Mouse (Mus musculus) embryonic facial prominence, embryonic 10.5 days (tissue): ENCODE measurements at regions not wholly inside any gene's neighbourhood (a gene's known extent, or its start where the extent isn't known, plus 50 kb on each side); places are given as distances from the start of the nearest gene placed in this dataset.

ENCODE experiments used
- DNase-seq: peaks from one replicate; pipeline ENCODE4 v3.0.0-alpha.2; 2017; ENCODE audit warnings: low spot score
- H3K27ac ChIP-seq: fragments of 300-500 bp; sonication (generic); replicated peaks from 2 replicates; pipeline ENCODE4 v1.5.1; 2016; ENCODE audit warnings: mild to moderate bottlenecking
- H3K27me3 ChIP-seq: fragments of 300-500 bp; sonication (generic); replicated peaks from 2 replicates; pipeline ENCODE4 v1.6.1; 2016; ENCODE audit warnings: low read depth, mild to moderate bottlenecking; ENCODE audit not compliant: poor library complexity, severe bottlenecking
- H3K36me3 ChIP-seq: fragments of 300-500 bp; sonication (generic); replicated peaks from 2 replicates; pipeline ENCODE4 v1.6.1; 2016; ENCODE audit warnings: mild to moderate bottlenecking, moderate library complexity
- H3K4me1 ChIP-seq: fragments of 300-500 bp; sonication (generic); 2 replicates; pipeline ENCODE4 v1.6.1; 2016
- H3K4me3 ChIP-seq: fragments of 300-500 bp; sonication (generic); 2 replicates; pipeline ENCODE4 v1.5.1; 2016; ENCODE audit warnings: mild to moderate bottlenecking, moderate library complexity
- H3K9me3 ChIP-seq: fragments of 300-500 bp; sonication (generic); 2 replicates; pipeline ENCODE4 v1.6.1; 2016; ENCODE audit warnings: mild to moderate bottlenecking
- WGBS: fragments of 180-500 bp; shearing (Covaris S2); methylation state at CpG from one replicate; pipeline ENCODE4 v1.1.7; 2016; 5-methylcytosine and 5-hydroxymethylcytosine counted together

DNA sequence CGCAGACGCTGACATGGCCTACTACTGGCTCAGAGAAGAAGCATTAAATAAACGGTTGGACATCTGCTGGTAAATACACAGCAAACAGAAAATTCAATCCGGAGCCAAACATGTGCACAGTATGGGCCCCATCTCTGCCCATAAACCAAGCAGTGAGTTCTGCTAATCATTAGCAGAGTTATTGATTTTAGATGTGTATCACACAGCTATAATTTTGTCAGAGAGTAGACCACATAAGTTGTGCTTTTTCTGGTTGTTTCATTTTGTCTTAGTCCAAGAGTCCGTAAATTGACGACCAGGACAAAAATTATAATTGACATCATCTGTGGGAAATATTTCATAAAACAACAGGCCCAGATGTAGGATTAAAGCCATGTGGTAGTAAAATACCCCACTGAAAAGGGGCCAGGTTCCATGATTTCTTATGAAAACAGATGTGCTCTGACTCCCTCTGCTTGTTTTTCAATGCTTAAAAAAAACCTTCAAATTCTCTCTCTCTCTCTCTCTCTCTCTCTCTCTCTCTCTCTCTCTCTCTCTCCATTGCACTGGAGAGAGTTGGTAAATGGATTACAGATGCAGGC, 339.3 kb downstream of the Hao1 start:
- Histone ChIP-seq H3K9me3 (no peaks in the 10 kb centered on the region), H3K4me1 (peaks cover 9% of the 10 kb centered on the region; the same call in 1 of the 2 replicates), H3K36me3 (no peaks in the 10 kb centered on the region), H3K27me3 (no peaks in the 10 kb centered on the region), H3K27ac (no peak overlapping the region), H3K4me3 (no peak overlapping the region)
- peak; percentile 16 for DNase-seq
- WGBS = 58% methylated on average over 6 of the region's 6 CpGs

DNA sequence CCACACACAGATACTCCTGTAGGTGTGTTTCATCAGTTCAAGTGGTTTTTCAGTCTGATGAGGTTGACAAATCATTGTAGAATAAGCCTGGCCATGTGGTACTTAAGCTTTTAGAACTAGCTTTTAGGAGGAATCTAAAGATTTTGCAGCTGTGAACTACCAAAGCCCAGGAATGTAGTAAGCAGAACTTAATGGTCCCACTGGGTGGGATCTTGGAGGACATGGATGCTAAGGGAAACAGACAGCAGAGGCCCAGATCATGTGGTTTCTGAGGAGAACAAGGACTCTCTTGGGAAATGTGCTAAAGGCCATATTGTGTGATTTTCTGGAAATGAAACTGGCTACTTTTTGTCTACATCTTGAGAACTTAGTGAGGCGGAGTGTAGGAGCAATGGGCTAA, 350.9 kb downstream of the Hao1 start:
- no peak for DNase-seq
- Histone ChIP-seq H3K9me3 (no peaks in the 10 kb centered on the region), H3K36me3 (no peaks in the 10 kb centered on the region), H3K4me1 (no peaks in the 10 kb centered on the region), H3K27ac (no peak overlapping the region), H3K27me3 (no peaks in the 10 kb centered on the region), H3K4me3 (no peak overlapping the region)
- 89% methylated on average over 1 of the region's 1 CpGs for WGBS

DNA sequence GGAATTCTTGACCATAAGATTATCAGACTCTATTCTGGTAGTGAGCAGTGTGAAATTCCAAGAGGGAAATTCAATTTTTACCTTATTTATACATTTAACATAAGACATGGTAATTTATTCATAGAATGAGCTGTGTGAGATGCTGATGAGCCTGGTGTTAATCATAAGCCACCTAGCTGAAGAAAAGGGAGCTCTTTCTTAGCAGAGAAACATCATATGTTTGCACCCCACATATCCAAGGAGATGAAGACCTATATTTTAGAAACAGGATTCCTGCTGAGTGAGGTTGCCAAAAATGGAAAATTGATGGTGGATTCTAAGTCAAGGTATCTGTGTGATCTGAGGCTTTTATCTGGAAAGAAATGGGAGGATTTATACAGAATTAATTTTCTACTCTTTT, 358.2 kb downstream of the Hao1 start:
- no peak for DNase-seq
- Histone ChIP-seq H3K27ac (no peak overlapping the region), H3K9me3 (no peaks in the 10 kb centered on the region), H3K4me1 (no peaks in the 10 kb centered on the region), H3K4me3 (no peak overlapping the region), H3K27me3 (no peaks in the 10 kb centered on the region), H3K36me3 (no peaks in the 10 kb centered on the region)

DNA sequence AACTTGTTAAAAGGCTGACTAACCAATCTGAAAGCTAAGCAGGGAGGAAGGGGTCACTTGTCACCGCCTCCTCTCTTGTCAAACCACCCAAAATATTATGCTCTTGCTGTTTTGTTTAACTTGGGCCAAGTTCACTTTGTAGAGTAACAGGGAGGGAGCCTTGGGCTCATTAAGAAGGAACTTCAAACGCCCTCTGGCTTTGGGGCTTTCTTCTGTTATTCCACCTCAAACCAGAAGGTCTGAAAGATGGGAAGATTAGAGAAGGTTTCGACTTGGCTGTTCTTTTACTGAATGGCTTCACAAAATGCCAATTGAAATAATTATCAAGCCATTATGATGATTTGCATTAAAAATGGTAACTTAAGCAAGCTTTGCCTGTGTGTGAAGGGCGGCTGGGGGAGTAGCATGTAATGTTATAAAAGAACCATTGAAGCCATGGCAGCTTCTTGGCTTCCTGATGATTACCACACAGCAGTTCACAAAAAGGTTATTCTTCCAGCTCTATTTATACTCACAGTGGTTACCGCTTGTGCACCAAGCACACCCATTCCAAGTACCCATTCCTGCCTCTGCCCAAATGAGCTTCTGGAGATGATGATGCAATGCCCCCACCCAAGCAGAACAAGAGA, 364.6 kb downstream of the Hao1 start:
- DNase-seq = no peak
- WGBS = 72% methylated on average over 5 of the region's 5 CpGs
- Histone ChIP-seq H3K4me1 (no peaks in the 10 kb centered on the region), H3K4me3 (no peak overlapping the region), H3K27me3 (no peaks in the 10 kb centered on the region), H3K9me3 (no peaks in the 10 kb centered on the region), H3K36me3 (no peaks in the 10 kb centered on the region), H3K27ac (no peak overlapping the region)
